Mouse (Mus musculus): ENCODE results near the gene Vmn1r4. TPM values are rescaled to one million over a fixed set of nuclear protein-coding genes. Genes with fewer than 3 reads are reported as not detected.
A peak's percentile ranks its signal among the peaks of the same experiment; 100 is the strongest.

Gene Vmn1r4
- polyA plus RNA-seq (2015; fragmentation: Nextera tagmentation; extraction: Ambion mirVana): 0.73 and 0.90 TPM in 2 replicates

DNA sequence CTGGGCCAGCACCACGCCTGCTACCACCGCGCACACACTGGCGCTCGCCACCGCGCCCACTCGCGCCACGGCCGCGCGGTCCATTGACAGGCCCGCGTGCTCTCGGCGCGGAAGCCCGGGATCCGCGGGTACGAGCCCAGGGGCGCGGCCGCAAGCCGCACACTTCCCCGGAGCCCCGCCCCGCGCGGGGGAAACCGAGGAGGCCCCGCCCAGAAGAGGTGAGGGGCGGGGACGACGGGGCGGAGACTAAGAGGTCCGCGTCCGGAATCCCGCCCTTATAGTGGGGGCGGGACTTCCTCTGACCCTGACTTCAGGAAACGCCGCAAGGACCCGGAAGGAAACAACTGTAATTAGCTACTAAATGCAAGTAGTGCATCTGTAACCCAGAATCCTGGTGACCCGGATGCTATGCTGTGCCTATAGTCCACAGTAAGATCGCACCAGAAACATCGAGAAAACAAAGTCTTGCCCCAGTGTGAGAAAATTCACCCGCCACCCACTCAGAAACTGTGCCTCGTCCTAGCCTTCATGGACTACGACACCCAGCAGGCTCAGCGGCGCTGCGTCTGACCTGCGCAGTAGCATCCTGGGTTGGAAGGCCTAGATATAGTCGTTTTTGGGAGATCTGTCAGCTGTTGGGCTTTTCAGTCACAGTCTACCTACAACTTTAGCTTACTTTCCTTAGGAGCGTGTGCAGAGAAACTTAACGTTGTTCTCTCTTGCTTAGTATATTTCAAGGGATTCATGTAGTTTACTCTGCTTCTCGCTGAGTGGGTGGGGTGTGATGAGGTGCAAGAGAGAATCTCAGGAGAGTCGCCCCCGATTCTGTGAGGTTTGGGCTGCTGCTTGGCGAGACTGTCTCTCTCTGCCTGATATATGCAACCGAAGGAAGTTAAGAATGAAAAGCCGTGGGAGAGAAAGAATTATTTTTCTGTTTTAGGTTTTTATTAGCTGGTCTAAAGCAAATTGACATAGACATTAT lies at the start of gene Vmn1r4, which contains the start of gene Nt5c3:
Vmn1r4 (plus strand) TSS at position 290 of the 982 bp plus-strand sequence.
Nt5c3 (minus strand) TSS at position 207 of the 982 bp plus-strand sequence.
- Histone ChIP-seq H3K9ac (peak within 1 kb of the TSS; percentile 78), H3K9me3 (0 out of 2 replicates have a peak, but pooled peaks cover 3% of the 10 kb centered on the region), H3K4me1 (replicated peaks) (peaks cover 19% of the 10 kb centered on the region), H3K27ac (replicated peaks) (peak within 1 kb of the TSS; percentile 90), H3K4me2 (peak within 1 kb of the TSS; percentile 61), H3K27me3 (0 out of 2 replicates have a peak, but pooled peaks cover 6% of the 10 kb centered on the region), H3K4me3 (peak within 1 kb of the TSS; percentile 70), H3K36me3 (no peaks in the 10 kb centered on the region)
- 3% methylated on average over 64 of the region's 64 CpGs for WGBS
- peak; percentile 98 for ATAC-seq (ENCODE audit: low read depth)

DNA sequence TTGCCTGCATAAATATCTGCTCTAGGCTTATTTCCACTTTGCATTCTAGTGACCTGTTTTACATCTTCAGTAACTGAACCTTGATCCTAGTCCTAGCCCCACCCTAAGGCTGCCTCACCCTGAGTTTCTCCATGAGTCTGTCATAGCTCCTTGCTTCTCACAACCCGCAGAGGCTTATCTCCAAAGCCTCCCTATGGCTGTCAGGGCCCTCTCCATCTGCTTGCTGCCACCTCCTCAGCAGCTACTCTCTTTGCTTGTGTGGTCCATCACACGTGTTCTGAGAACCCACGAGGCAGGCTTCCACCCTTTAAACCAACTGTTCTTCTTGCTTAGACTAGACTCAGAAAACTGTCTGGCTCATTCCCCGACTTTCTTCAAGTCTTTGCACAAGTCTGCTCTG lies 46.9 kb upstream of the Vmn1r4 start:
- Histone ChIP-seq H3K36me3 (peaks cover 21% of the 10 kb centered on the region), H3K27ac (replicated peaks) (no peak overlapping the region), H3K4me2 (no peak overlapping the region), H3K9me3 (no peaks in the 10 kb centered on the region), H3K27me3 (no peaks in the 10 kb centered on the region), H3K4me3 (no peak overlapping the region), H3K4me1 (replicated peaks) (no peaks in the 10 kb centered on the region), H3K9ac (no peak overlapping the region)
- ATAC-seq (ENCODE audit: low read depth): no peak
- 91% methylated on average over 4 of the region's 4 CpGs for WGBS

DNA sequence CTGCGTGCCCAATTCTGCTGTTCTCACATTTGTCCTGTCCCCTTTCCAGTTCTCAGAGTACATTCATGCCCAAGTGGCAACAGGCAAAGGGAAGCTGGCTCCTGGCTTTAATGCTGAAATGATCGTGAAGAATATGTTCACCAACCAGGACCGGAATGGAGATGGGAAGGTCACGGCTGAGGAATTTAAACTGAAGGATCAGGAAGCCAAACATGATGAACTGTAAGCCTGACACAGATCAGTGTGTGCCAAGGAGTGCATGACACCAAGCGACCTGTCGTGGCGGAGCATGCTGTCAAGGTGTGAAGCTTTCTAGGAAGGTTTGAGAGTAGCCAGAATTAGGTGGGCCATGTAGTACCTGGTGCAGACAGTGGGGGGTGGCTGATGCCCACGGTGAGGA lies 45.8 kb upstream of the Vmn1r4 start:
- no peaks in the 10 kb centered on the region for H3K4me1 ChIP-seq (replicated peaks)
- H3K27me3 ChIP-seq: no peaks in the 10 kb centered on the region
- H3K27ac ChIP-seq (replicated peaks): no peak overlapping the region
- H3K9me3 ChIP-seq: no peaks in the 10 kb centered on the region
- no peak overlapping the region for H3K9ac ChIP-seq
- H3K4me2 ChIP-seq: no peak overlapping the region
- H3K36me3 ChIP-seq: peaks cover 31% of the 10 kb centered on the region
- ATAC-seq (ENCODE audit: low read depth): no peak
- 95% methylated on average over 8 of the region's 8 CpGs for WGBS
- H3K4me3 ChIP-seq: no peak overlapping the region

DNA sequence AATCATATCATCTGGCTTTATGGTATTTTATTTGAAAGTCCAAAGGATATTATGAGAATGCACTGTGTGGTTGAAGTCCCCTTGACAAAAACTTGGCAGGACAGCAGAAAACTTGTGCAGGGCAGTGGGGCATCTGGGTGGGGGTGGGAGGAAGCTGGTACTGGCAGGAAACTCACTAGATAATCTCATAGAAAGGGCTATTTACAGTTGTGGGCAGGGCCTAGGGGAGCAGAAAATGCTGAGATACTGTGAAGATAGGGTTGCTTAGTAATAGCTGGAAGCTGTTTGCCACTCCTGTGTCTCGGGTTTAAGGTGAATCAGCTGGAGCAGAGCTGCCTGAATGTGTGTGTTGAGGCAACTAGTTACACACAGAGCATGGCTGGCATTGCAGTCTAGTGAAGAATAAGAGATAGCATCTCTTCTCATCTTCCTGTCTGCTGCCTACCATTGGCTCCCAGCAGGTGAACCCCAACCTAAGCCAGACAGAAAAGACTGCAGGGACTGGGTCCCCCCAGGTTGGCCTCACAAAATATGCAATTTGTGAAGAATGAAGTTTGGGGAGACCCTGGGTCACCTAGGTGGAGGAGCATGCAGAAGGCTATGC lies 44.4 kb upstream of the Vmn1r4 start:
- WGBS: 91% methylated on average over 1 of the region's 1 CpGs
- no peak overlapping the region for H3K4me3 ChIP-seq
- no peak for ATAC-seq (ENCODE audit: low read depth)

DNA sequence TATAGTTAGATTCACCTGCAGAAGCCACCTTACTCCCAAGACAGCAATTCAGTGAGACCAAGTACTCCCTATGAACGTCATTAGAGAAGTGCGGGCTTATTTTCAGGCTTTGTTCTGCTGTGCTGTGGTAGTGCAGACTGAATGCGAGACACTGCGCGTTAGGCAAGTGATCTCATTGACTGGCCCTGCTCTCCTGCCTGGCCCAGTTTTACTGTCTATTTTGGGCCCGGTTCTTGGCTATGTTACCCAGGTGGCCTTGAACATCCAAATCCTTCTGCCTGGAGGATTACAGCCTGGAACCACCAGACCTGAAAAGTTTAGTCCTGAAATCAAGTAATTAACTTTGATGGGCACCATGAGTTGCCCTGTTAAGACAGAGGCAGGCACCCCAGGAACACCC lies 35.3 kb upstream of the Vmn1r4 start:
- H3K27ac ChIP-seq (replicated peaks): no peak overlapping the region
- H3K9ac ChIP-seq: no peak overlapping the region
- 92% methylated on average over 6 of the region's 6 CpGs for WGBS
- peaks cover 52% of the 10 kb centered on the region for H3K36me3 ChIP-seq
- no peaks in the 10 kb centered on the region for H3K4me1 ChIP-seq (replicated peaks)
- ATAC-seq (ENCODE audit: low read depth): no peak
- no peaks in the 10 kb centered on the region for H3K27me3 ChIP-seq
- H3K4me3 ChIP-seq: no peak overlapping the region
- no peak overlapping the region for H3K4me2 ChIP-seq
- no peaks in the 10 kb centered on the region; the same call in 1 of the 2 replicates for H3K9me3 ChIP-seq

More for the DNA sequence above, 44.4 kb upstream of the Vmn1r4 start:
- Histone ChIP-seq H3K27ac (replicated peaks) (no peak overlapping the region), H3K27me3 (no peaks in the 10 kb centered on the region), H3K4me1 (replicated peaks) (no peaks in the 10 kb centered on the region), H3K36me3 (peaks cover 40% of the 10 kb centered on the region), H3K4me2 (no peak overlapping the region), H3K9me3 (no peaks in the 10 kb centered on the region), H3K9ac (no peak overlapping the region)

DNA sequence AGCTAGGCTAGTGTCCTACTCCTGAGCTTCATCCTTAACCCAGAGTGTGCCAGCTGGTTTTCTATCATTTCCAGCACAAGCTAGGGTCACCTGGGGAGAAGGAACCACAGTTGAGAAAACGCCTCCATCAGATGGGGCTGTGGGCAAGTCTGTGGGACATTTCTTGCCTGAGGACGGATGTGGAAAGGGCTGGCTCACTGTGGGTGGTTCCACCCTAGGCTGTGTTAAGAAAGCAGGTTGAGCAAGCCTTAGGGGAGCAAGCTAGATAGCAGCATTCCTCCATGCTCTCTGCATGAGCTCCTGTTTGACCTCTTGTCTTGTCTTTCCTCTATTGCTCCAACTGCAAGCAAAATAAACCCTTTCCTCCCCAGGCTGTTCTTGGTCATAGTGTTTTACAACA lies 33.1 kb upstream of the Vmn1r4 start:
- Histone ChIP-seq H3K4me1 (replicated peaks) (no peaks in the 10 kb centered on the region), H3K4me3 (no peak overlapping the region), H3K4me2 (no peak overlapping the region), H3K36me3 (peaks cover 42% of the 10 kb centered on the region), H3K9ac (no peak overlapping the region), H3K27me3 (no peaks in the 10 kb centered on the region), H3K27ac (replicated peaks) (no peak overlapping the region), H3K9me3 (no peaks in the 10 kb centered on the region; the same call in 1 of the 2 replicates)
- no peak for ATAC-seq (ENCODE audit: low read depth)
- 91% methylated on average over 2 of the region's 2 CpGs for WGBS

DNA sequence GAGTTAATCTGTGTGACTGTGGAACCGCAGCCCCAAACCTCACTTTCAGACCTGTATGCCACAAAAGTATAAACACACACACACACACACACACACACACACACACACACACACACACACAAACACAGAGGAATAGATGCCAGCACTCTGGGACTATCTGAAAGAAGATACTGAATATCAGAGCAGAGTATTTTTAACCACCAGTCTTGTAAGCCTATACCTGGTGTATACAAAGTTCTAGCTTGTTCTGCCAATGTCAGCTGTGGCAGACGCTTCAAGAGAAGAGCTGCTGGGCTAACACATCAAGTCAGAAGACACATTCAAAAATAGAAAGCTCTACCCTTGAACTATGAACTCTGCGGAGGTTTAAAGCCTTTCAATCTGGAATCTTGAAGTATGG lies 24.2 kb upstream of the Vmn1r4 start:
- Histone ChIP-seq H3K27ac (replicated peaks) (no peak overlapping the region), H3K9me3 (no peaks in the 10 kb centered on the region), H3K4me1 (replicated peaks) (peaks cover 27% of the 10 kb centered on the region), H3K9ac (no peak overlapping the region), H3K27me3 (no peaks in the 10 kb centered on the region), H3K4me2 (no peak overlapping the region), H3K36me3 (no peaks in the 10 kb centered on the region), H3K4me3 (no peak overlapping the region)
- WGBS: 92% methylated on average over 3 of the region's 3 CpGs
- ATAC-seq (ENCODE audit: low read depth): no peak

DNA sequence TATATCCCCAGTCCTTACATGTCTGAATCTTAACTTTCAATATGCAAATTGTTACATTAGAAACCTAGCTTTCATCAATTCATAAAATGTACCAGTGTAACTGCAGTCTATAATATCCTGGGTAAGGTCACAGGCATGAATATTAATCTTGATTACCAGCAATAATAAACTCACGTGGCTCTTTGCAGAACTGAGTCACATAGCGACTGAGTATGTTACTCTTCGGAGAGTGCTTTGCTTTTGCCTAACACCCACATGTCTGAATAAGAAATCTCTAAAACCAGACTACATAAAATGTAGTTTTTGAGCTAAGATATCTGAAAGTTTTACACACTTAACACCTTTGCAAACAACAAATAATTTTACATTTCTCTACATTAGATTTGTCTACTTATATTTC lies 22.5 kb upstream of the Vmn1r4 start:
- no peaks in the 10 kb centered on the region for H3K36me3 ChIP-seq
- no peak overlapping the region for H3K4me2 ChIP-seq
- no peaks in the 10 kb centered on the region for H3K27me3 ChIP-seq
- H3K9ac ChIP-seq: no peak overlapping the region
- 58% methylated on average over 3 of the region's 3 CpGs for WGBS
- H3K9me3 ChIP-seq: no peaks in the 10 kb centered on the region
- H3K27ac ChIP-seq (replicated peaks): no peak overlapping the region
- H3K4me3 ChIP-seq: no peak overlapping the region
- H3K4me1 ChIP-seq (replicated peaks): peaks cover 37% of the 10 kb centered on the region
- no peak for ATAC-seq (ENCODE audit: low read depth)

DNA sequence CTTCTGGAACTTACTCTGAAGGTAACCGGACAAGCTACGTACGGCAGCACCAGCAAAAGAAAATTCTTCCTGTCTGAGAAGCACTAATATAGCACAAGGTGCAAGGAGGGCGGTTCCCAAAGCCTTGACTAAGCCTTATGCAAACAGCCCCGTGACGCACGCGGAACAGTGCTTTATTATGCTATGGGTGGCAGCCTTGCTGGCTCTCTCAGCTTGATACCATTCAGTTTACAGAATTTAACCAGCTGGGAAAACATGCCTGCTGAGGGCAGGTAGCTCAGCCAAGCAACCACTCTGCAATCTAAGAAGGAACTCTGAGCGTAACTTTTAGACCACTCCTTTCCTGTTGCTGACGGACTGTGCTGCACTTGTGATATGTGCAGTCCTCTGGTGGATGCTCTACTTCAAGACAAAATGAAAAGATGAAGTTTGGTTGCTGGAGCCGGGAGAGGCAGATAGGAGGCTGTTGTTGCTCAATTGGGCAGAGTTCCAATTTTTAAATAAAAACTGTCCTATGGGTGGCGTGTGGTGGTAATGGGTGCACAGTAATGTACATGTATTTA lies 21.9 kb upstream of the Vmn1r4 start:
- Histone ChIP-seq H3K27ac (replicated peaks) (no peak overlapping the region), H3K27me3 (no peaks in the 10 kb centered on the region), H3K4me1 (replicated peaks) (peaks cover 38% of the 10 kb centered on the region), H3K9ac (no peak overlapping the region), H3K4me3 (no peak overlapping the region), H3K9me3 (no peaks in the 10 kb centered on the region), H3K36me3 (no peaks in the 10 kb centered on the region), H3K4me2 (peak overlapping the region; percentile 22)
- WGBS: 35% methylated on average over 12 of the region's 12 CpGs
- ATAC-seq (ENCODE audit: low read depth): no peak

DNA sequence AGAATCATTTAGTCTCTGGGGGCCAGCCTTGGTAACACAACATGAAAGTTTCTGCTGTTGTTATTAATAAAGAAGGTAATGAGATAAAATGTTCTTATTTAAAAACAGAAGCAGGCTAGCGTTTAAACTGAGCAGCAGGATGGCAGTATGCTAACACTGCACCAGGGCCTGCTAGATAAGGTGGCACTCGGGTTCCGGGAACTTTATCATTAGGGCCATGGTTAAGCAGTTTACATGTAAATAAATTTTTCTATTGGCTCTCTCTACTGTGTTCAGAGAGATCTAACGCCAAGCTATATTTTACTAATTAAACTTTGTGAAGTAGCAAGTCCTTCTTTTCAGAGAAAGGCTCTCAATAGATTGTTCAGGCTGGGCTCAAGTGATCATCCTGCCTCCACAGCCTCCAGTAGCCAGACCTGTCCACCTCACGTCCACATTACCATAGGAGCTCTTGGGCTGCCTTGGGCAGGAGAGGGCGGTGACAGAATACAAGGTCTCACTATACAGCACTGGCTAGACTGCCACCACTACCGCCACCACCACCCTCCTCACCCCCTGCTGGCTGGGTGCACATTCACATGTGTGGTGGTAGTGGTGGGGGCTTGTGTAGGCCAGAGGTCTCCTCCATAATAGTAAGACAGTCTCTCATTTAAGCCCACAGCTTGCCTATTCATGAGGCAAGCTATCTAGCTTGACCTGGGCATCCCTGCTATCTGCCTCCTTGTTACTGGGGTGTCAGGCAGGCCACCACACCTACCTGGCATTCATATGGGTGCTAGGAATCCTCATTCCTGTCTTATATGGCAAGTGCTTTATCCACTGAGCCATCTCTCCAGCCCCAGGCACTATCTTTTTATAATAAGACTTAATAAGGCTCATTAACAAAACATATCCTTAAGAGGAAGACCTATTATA lies 21.0 kb upstream of the Vmn1r4 start:
- Histone ChIP-seq H3K4me2 (no peak overlapping the region), H3K4me3 (no peak overlapping the region), H3K27me3 (no peaks in the 10 kb centered on the region), H3K27ac (replicated peaks) (0 out of 2 replicates have a peak overlapping the region, but pooled peaks have one; percentile 3), H3K9me3 (no peaks in the 10 kb centered on the region), H3K9ac (no peak overlapping the region), H3K36me3 (no peaks in the 10 kb centered on the region), H3K4me1 (replicated peaks) (peaks cover 44% of the 10 kb centered on the region)
- 0 out of 2 replicates have a peak, but pooled peaks have one; percentile 50 for ATAC-seq (ENCODE audit: low read depth)
- 80% methylated on average over 7 of the region's 7 CpGs for WGBS

DNA sequence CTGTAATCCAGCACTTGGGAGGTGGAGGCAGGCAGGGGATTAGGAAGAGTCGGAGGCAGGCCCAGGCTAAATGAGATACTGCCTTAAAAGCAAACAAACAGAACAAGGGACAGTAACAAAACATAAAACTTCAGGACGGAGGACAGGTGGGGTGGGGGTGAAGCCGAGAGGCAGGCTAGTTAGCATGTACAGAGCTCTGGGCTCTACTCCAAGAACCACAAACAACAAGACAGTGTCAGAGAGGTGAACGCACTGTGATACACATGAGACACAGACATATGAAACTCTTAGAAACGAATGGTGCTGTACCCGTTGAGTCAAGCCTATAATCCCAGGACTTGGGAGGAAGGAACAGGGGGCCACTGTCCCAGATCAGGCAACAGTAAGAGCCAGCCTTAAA lies 20.0 kb upstream of the Vmn1r4 start:
- H3K27me3 ChIP-seq: no peaks in the 10 kb centered on the region
- H3K4me2 ChIP-seq: no peak overlapping the region
- H3K36me3 ChIP-seq: no peaks in the 10 kb centered on the region
- H3K4me1 ChIP-seq (replicated peaks): peaks cover 44% of the 10 kb centered on the region
- ATAC-seq (ENCODE audit: low read depth): 0 out of 2 replicates have a peak, but pooled peaks have one; percentile 30
- 50% methylated on average over 6 of the region's 6 CpGs for WGBS
- no peaks in the 10 kb centered on the region for H3K9me3 ChIP-seq
- H3K9ac ChIP-seq: 0 out of 2 replicates have a peak overlapping the region, but pooled peaks have one; percentile 17
- 0 out of 2 replicates have a peak overlapping the region, but pooled peaks have one; percentile 13 for H3K27ac ChIP-seq (replicated peaks)
- no peak overlapping the region for H3K4me3 ChIP-seq
